Mouse (Mus musculus): Measurements from ENCODE around the gene Olfr148.

The Olfr148 gene

DNA sequence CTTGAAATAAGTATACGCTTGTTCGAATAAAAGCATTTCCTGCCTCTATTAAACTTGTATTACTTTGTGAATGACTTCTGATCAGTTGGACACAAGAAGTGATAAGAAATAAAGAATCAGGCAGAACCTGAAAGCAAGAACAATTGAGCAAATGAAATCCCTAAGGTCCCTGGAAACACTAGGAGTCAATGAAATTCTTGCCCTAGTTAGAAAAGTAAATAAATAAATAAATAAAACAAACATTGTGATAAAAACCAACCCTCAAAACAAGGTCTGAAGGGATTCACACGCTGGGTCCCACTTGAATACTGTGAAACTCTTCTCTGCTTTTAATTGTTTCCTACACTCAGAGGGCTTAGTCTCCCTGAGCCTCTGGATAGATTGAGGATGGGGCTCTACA is at the start of gene Olfr148:
Olfr148 (plus strand) TSS at position 301 of the 400 bp plus-strand sequence.
- no peak for DNase-seq (ENCODE audit: low spot score in 2 of 2)

DNA sequence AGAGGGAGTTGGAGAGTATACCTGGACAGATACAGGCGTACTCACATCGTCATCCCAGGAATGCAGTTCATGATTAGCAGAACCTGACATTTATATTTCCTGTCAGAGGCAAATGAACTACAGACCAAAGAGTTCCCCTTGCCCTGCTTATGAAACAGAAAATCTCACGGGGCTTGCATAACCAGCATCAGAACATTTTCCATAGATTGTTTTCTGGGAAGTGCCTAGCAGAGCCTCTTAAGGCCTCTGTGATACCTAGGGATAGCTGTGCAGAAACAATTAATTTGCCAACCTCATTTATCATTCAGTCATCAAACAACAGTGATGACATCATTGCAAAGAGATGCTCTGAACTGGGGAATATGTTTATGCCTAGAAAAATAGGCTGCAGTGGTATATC is 35.0 kb upstream of the Olfr148 start, which contains the start of gene Olfr959:
Olfr959 (minus strand) TSS at position 101 of the 400 bp plus-strand sequence.
- no peak for DNase-seq (ENCODE audit: low spot score in 2 of 2)

DNA sequence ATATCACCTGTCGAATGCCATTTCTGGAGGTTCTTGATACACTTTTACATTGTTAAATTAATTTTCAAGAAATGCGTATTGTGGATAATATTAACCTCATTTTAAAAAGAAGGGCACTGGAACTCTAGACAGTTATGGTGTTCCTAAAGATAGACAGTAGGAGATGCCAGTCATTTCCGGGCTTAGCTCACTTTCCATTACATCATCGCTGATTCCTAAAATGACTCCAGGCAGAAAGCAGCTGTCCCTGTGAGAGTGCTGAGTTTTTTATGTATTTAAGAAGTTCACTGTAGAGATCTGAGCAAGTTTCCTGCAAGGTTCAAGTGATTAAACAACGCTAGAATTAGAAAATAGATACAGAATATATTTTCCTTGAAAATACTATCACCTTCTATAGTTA is 33.4 kb upstream of the Olfr148 start:
- no peak for DNase-seq (ENCODE audit: low spot score in 2 of 2)

DNA sequence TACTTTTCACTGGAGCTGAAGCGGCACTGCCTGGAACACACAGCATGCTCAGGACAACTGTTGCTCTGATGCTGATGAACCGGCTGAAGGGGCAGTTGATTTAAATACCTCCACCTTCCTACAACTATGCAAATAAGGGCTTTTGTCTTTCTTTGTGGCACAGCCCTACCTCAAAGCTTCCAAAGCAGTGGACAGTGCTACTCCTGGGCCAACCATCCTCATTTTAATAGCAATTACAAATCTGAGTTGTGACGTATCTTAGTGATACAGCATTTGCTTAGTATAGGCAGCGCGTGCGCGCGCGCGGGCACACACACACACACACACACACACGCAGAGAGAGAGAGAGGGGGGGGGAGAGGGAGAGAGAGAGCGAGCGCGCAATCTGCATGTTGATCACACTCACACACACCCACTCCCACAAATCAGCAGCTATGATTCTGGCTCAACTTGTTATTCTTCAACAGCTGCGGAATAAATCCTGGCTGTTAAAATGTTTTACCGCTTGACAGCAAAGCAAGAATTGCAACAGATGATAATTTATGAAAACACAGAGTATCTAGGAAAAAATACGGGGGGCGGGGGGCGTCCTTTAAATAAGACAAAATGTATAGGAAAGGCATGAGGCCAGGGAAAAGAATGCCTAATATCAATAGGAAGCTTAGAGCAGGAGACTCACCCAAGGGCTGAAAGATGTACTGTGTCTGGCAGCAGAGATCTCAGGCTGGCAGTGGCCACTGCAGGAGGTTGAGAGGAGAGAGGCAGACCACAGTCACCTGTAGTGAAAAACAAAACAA is 7.7 kb upstream of the Olfr148 start:
- no peak for DNase-seq (ENCODE audit: low spot score in 2 of 2)

DNA sequence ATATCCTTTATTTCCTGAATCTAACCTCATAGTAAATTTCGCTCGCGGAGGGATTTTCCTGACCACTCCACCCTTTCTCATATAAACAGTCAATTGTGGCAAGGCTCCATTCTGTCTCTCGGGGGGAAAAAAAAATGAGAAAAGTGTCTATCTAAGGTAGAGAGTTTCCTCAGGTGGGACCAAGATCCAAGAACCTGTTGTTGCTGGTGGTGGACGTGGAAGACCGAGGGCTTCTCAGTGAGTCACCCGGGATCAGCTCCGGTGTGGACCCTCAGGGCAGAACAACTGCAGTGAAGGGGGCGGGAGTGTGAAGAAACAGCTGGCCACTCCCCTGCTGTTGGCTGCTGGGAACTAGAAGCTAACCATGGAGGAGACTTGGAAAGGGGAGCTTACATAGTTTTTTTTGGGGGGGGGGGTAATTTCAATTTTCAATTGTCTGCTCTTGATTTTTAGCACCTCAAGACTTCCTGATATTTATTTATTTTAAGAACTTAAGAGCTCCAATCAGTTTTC is 7.1 kb upstream of the Olfr148 start:
- DNase-seq (ENCODE audit: low spot score in 2 of 2) = no peak

DNA sequence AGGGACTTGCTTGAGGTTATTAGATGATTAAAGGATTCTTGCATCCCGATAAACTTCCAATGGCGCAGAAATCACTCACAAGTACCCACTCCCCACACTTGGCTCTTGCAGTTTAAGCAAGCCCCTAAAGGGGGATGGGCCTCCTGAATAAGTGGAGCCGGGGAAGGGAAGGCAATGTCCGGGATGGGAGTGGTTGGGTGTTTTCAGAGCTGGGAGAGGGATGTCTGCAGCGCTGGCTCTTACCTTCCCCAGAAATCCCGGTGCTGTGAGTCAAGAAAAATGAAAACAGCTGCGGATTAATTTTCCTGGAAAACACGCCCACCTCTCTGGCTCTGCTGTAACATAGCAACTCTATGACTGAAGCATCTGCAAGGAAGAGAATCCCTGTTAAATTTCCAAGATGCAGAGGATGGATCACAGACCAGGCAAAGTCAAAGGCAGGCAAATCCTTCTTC is 6.4 kb upstream of the Olfr148 start, which contains the start of gene AW551984:
AW551984 (minus strand) TSS at position 405 of the 455 bp plus-strand sequence.
- no peak for DNase-seq (ENCODE audit: low spot score in 2 of 2)

DNA sequence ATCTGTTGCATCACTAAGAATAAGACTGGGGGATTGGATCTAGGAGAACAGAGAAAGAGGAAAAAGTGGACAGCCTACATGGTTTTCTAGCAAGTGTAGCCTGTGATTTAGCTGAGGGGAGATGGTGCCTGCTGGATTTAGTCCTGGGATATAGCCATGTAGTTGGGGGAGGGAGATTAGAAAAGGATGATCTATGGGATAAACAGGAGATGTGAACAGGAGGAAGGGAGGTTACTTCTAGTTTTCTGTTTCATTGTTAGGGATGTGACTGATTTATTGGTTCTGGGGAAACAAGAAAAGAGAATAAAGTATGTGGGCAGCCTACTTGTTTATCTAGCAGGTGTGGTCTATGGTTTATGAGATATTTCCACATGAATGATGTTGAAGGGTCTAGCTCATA is 2.0 kb upstream of the Olfr148 start:
- no peak for DNase-seq (ENCODE audit: low spot score in 2 of 2)

DNA sequence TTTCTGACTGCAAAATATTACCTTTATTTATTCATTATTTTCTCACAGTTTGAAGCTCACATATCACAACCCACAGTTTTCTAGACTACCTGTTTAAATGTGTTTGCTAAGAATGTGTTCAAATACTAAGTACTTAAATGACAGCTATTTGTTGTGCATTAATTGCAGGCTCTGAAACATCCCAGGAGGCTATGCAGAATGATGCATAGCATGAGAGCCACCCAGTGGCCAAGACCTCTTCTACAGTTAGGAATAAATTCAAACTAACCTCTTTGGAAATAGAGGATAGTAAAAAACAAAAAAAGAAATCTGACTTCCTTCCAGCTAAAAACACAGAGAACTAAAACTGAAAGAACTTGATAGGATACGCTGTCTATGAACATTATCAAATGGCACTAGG is 1.5 kb downstream of the Olfr148 start:
- DNase-seq (ENCODE audit: low spot score in 2 of 2) = no peak

DNA sequence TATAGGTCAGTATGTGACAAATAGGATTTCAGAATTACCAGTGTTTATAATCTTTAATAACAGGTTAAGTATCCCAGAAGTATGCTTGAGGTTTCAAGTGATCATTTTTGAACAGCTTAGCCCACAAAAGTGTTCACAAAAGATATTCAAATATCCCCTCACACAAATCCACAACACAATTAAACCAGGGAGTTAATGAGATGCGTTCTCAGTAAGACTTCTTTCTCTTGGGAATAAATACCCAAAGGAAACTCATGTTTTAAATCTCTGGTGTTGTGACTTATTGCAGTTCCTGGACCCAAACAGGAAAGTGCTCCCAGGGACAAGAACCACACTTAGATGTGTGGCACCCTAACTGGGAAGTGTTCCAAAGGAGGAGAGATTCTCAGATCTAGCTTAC is 10.6 kb downstream of the Olfr148 start, which contains the start of gene Olfr960:
Olfr960 (plus strand) TSS at position 301 of the 400 bp plus-strand sequence.
- DNase-seq (ENCODE audit: low spot score in 2 of 2) = no peak

DNA sequence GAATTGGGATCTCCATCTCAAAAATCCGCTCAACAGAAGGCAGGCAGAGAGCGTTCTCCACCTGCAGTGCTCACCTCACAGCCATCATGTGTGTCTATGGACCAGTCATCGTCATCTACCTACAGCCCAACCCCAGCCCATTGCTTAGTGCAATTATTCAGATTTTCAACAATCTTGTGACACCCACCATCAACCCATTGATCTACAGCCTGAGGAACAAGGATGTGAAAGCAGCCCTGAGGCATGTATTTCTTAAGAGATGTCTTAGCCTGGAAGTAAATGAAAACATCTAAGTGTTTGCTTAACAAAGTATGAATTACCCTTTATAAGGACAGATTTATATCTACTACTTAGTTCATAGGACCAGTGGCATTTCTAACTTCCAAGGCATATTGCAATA is 13.3 kb downstream of the Olfr148 start:
- no peak for DNase-seq (ENCODE audit: low spot score in 2 of 2)

DNA sequence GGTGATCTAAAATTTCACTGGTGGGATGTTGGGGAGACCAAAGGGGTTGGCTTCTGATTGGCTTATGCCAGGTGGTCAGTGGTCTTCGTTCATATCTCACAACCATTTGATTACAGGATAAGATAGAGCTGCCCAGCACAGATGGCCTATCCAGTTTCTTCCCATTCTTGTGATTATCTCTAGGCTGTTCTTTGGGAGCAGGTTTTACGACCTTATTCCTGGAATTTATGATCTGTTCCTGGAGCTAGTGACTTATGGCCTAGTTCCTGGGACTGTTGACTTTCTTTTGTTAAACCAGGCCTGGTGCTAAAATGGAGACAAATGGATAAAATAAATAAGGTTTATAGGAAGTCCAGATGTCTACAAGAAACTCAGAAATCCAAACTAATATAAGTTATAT is 14.3 kb downstream of the Olfr148 start:
- no peak for DNase-seq (ENCODE audit: low spot score in 2 of 2)

DNA sequence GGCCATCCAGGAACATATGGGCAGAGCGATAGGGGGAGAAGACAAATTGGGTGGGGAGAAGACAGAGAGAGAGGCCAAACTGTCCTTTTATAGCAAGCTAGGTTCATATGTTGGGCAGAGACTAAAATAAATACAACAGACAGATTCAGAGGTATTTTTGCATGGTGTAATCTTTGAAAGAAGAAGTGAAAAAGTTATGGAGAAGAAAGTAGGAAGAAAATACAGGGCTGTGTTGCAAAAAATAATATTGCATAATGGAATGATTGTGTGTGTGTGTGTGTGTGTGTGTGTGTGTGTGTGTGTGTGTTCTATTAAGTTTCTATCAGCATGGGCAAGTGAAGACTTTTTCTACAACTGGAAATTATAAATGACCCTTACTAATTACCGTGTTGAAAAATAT is 18.6 kb downstream of the Olfr148 start:
- DNase-seq (ENCODE audit: low spot score in 2 of 2) = no peak

DNA sequence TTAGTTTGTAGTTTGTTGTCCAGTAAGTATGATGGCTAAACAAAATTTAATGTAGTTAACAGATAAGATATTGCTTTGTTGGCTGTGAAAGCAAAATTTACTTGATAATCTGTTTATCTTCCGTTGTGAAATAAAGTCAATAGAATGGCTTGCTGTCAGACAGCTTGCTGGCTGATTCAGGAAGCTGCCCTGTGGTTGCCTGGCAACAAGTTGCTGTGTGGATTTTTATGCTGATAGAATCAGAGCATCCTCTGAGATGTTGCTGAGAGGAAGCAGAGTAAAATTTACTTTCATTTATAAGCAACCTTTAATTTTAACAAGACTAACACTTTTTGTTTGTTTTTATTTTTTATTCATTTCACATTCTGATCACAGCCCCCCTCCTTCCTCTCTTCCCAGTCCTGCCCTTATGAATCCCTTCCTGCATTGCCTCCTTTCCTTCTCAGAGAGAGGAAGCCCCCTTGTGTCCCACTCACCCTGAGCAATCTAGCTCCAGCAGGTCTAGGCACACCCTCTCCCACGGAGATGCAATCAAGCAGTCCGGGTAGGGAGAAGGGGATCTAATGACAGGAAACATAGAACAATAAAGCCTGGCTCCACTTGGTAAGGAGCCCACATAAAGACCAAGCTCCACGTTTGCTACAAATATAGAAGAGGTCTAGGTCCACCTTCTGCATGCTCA is 23.6 kb downstream of the Olfr148 start:
- no peak for DNase-seq (ENCODE audit: low spot score in 2 of 2)

DNA sequence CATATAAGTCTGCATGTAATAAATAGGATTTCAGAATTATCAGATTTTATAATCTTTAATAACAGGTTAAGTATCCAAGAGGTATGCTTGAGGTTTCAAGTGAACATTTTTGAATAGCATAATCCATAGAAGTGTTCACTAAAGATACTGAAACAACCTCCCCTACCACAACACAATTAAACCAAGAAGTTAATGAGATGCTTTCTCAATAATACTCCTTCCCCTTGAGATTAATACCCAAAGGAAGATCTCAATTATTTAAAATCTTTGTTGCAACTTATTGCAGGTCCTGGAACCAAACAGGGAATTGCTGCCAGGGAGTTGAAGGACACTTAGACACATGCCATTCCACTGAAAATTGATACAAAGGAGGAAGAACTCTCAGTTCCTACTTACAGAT is 34.3 kb downstream of the Olfr148 start, which contains the start of gene Olfr961:
Olfr961 (plus strand) TSS at position 301 of the 400 bp plus-strand sequence.
- DNase-seq (ENCODE audit: low spot score in 2 of 2) = no peak

DNA sequence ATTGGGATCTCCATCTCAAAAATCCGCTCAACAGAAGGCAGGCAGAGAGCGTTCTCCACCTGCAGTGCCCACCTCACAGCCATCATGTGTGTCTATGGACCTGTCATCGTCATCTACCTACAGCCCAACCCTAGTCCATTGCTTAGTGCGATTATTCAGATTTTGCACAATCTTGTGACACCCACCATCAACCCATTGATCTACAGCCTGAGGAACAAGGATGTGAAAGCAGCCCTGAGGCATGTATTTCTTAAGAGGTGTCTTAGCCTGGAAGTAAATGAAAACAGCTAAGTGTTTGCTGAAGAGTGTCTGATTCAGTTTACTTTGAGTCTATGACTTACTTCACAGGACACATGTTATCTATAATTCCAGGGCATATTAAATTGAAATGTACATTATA is 36.9 kb downstream of the Olfr148 start:
- DNase-seq (ENCODE audit: low spot score in 2 of 2) = no peak

DNA sequence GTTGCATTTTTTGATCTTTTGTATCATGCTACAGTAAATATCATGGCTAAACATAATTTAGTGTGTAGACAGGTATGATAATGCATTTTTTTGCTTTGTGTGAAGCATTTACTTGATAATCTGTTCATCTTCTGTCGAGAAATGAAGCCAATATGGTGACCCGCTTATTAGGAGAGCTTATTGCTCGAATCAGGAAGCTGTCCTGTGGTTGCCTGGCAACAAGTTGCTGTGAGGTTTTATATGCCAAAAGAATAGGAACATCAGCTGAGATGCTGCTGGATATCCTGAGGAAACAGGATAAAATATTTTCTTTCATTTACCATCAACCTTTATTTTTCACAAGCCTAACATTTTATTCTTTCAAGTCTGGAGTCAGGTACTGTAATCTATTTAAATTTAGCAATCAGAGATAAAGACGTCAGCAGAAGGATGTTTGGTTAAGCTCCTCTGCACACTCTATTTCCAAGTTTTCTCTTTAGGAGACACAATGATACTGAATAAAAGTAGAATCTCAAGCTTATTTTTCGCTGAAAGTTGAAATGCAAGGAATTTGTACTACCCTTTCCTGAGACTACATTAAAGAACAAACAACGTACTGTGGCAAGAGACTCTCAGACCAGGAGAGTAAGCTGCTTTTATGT is 44.4 kb downstream of the Olfr148 start:
- DNase-seq (ENCODE audit: low spot score in 2 of 2) = no peak
